Mouse (Mus musculus) spleen, adult 2 months (tissue): ENCODE data around the gene Gm49450.

Experiments
- CTCF ChIP-seq: fragments of 200-500 bp; IDR thresholded peaks from 2 replicates; pipeline ENCODE4 v1.5.1; 2011; ENCODE audit warnings: mild to moderate bottlenecking, inconsistent platforms; ENCODE audit not compliant: insufficient read depth, insufficient read length, insufficient replicate concordance; ENCODE audit errors: extremely low read depth
- POLR2A ChIP-seq: fragments of 200-500 bp; IDR thresholded peaks from 2 replicates; pipeline ENCODE4 v1.6.1; 2011; ENCODE audit warnings: low read depth, low read length, inconsistent platforms

DNA sequence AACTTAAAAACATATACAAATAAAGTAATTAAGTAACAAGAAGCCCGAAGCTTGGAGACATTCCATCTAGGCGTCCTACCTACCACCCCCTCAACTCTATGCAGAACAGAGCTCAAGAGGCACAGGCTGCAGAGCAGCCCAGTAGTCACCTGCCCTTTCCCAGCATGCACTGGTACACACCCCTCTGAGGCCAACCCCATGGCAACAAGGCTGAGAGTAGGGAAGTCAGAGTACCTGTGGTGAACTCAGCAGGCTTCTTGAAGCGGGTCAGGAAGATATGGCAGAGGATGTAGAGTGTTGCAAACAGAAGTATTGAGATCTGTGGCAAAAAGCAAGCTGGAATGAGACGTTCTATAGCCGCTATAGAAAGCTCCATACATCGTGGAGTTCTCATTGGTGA is 38.4 kb downstream of the Gm49450 start:
- TF ChIP-seq POLR2A (no peak), CTCF (no peak)
